Mouse (Mus musculus) liver, embryonic 14.5 days (tissue): ENCODE results near the gene Slc27a5. TPM values are rescaled to one million over a fixed set of nuclear protein-coding genes. Genes with fewer than 3 reads are reported as not detected.

Experiments used
- ATAC-seq: fragments of 200-750 bp; cut with Nextera tagmentation; 2 replicates; pipeline ENCODE4 v1.8.0; 2017; ENCODE audit warnings: moderate number of reproducible peaks, mild to moderate bottlenecking, moderate library complexity; ENCODE audit not compliant: insufficient read depth
- DNase-seq, 3 experiments: peaks; one replicate each; pipeline ENCODE4 v3.0.0-alpha.2; 2012 to 2013; ENCODE audit warnings: low read depth in 3 of 3, low spot score in 3 of 3
- H3K27ac ChIP-seq: fragments of 300-500 bp; sonication (generic); 2 replicates; pipeline ENCODE4 v1.5.1; 2014; ENCODE audit warnings: moderate library complexity, mild to moderate bottlenecking, control low read depth, inconsistent platforms
- H3K27me3 ChIP-seq: fragments of 300-500 bp; sonication (generic); 2 replicates; pipeline ENCODE4 v1.6.1; 2014; ENCODE audit warnings: mild to moderate bottlenecking, low read length, moderate library complexity; ENCODE audit not compliant: control insufficient read depth, insufficient read depth
- H3K36me3 ChIP-seq: fragments of 300-500 bp; sonication (generic); replicated peaks from 2 replicates; pipeline ENCODE4 v1.6.1; 2014; ENCODE audit warnings: low read depth; ENCODE audit not compliant: control insufficient read depth, insufficient read depth
- H3K4me1 ChIP-seq, 2 experiments: fragments of 200-500 bp in 1 of 2; fragments of 300-500 bp in 1 of 2; sonication (generic) in 1 of 2; replicated peaks; 2 replicates each; pipeline ENCODE4 v1.6.1; 2012 to 2014; ENCODE audit warnings: antibody characterized with exemption in 1 of 2, inconsistent platforms in 1 of 2, low read length in 1 of 2; ENCODE audit not compliant: control insufficient read depth in 2 of 2, insufficient read depth in 2 of 2
- H3K4me2 ChIP-seq: fragments of 300-500 bp; sonication (generic); 2 replicates; pipeline ENCODE4 v1.6.1; 2014; ENCODE audit warnings: low read depth, mild to moderate bottlenecking, control low read depth, moderate library complexity
- H3K4me3 ChIP-seq, 2 experiments: fragments of 200-500 bp in 1 of 2; fragments of 300-500 bp in 1 of 2; sonication (generic) in 1 of 2; 2 replicates each; pipeline ENCODE4 v1.5.1; 2012 to 2014; ENCODE audit warnings: low read depth in 2 of 2, low read length in 2 of 2, mild to moderate bottlenecking in 2 of 2, control low read depth in 1 of 2, inconsistent platforms in 1 of 2, moderate library complexity in 1 of 2; ENCODE audit not compliant: insufficient read depth in 1 of 2
- H3K9ac ChIP-seq: fragments of 300-500 bp; sonication (generic); replicated peaks from 2 replicates; pipeline ENCODE4 v1.6.1; 2014; ENCODE audit warnings: mild to moderate bottlenecking, control low read depth, moderate library complexity
- H3K9me3 ChIP-seq: fragments of 300-500 bp; sonication (generic); 2 replicates; pipeline ENCODE4 v1.6.1; 2016; ENCODE audit warnings: low read length, mixed read lengths; ENCODE audit not compliant: control insufficient read depth
- CTCF ChIP-seq: IDR thresholded peaks from 2 replicates; pipeline ENCODE4 v1.5.1; 2016; ENCODE audit warnings: antibody characterized with exemption, low read depth, control low read depth
- EP300 ChIP-seq: IDR thresholded peaks from 2 replicates; pipeline ENCODE4 v1.6.1; 2016; ENCODE audit warnings: antibody characterized with exemption, low read depth
- WGBS: fragments of 180-500 bp; shearing (Covaris S2); extraction: QIAGEN DNeasy Blood & Tissue Kit; methylation state at CpG from one replicate; pipeline ENCODE4 v1.1.7; 2014; ENCODE audit not compliant: insufficient replicate concordance; 5-methylcytosine and 5-hydroxymethylcytosine counted together
- polyA plus RNA-seq, 2 experiments: library from polyadenylated mRNA; depleted of rRNA in 1 of 2; stranded (reverse) in 1 of 2; unstranded in 1 of 2; fragments of >200 nt; fragmentation: Nextera tagmentation in 1 of 2; extraction: Ambion mirVana in 1 of 2; gene quantifications; 2 replicates each; pipeline versions ENCODE4 v1.2.1 to v1.2.3; 2012 to 2014

Slc27a5 gene
- polyA plus RNA-seq, 2 experiments = 4.9 to 10.1 TPM

- Histone ChIP-seq H3K9me3 (no peaks in the 10 kb centered on the region), H3K4me1 (peaks cover 27 to 39% of the 10 kb centered on the region in 2 experiments), H3K27me3 (no peaks in the 10 kb centered on the region), H3K4me3 (no peak overlapping the region), H3K9ac (peak overlapping the region; percentile 12; the same call in 1 of the 2 replicates), H3K27ac (peak overlapping the region; percentile 74), H3K36me3 (no peaks in the 10 kb centered on the region), H3K4me2 (peak overlapping the region; percentile 41)
- ATAC-seq = peak; percentile 85
- peak; percentile 60 to 67 (median 63) for DNase-seq
- TF ChIP-seq EP300 (peak; percentile 57), CTCF (no peak)
- WGBS = 37% methylated on average over 8 of the region's 8 CpGs
These were observed 10.4 kb downstream of the Slc27a5 start for GRCm38 (mm10) chr7:12987409-12988189.

- H3K4me1 ChIP-seq = peaks cover 27 to 39% of the 10 kb centered on the region in 2 experiments
- DNase-seq (no peak), ATAC-seq (no peak)
- TF ChIP-seq CTCF (no peak), EP300 (no peak)
- no peak overlapping the region for H3K9ac ChIP-seq
- no peak overlapping the region for H3K4me2 ChIP-seq
- 68% methylated on average over 8 of the region's 8 CpGs for WGBS
- no peak overlapping the region for H3K4me3 ChIP-seq
- H3K27me3 ChIP-seq = no peaks in the 10 kb centered on the region
- peak overlapping the region; percentile 74 for H3K27ac ChIP-seq
- no peaks in the 10 kb centered on the region for H3K9me3 ChIP-seq
- no peaks in the 10 kb centered on the region for H3K36me3 ChIP-seq
These were observed 11.1 kb downstream of the Slc27a5 start for GRCm38 (mm10) chr7:12986906-12987305.

GRCm38 (mm10) chr7:12985724-12986123, 12.3 kb downstream of the Slc27a5 start:
- ATAC-seq (peak; percentile 55), DNase-seq (peak in 2 of 3 experiments; percentile 52 to 53)
- no peak overlapping the region for H3K9ac ChIP-seq
- no peak overlapping the region for H3K4me3 ChIP-seq
- no peaks in the 10 kb centered on the region for H3K36me3 ChIP-seq
- H3K4me1 ChIP-seq = peaks cover 27 to 39% of the 10 kb centered on the region in 2 experiments
- H3K4me2 ChIP-seq = no peak overlapping the region
- TF ChIP-seq EP300 (peak; percentile 71), CTCF (no peak)
- peak overlapping the region; percentile 34 for H3K27ac ChIP-seq
- no peaks in the 10 kb centered on the region for H3K9me3 ChIP-seq
- H3K27me3 ChIP-seq = no peaks in the 10 kb centered on the region
- WGBS = 22% methylated on average over 1 of the region's 1 CpGs

- H3K4me2 ChIP-seq = no peak overlapping the region
- peaks cover 20 to 25% of the 10 kb centered on the region in 2 experiments for H3K4me1 ChIP-seq
- TF ChIP-seq EP300 (no peak), CTCF (no peak)
- ATAC-seq = no peak
- H3K9me3 ChIP-seq = no peaks in the 10 kb centered on the region
- no peak for DNase-seq
- 75% methylated on average over 7 of the region's 7 CpGs for WGBS
- H3K36me3 ChIP-seq = no peaks in the 10 kb centered on the region
- H3K27me3 ChIP-seq = no peaks in the 10 kb centered on the region
- H3K27ac ChIP-seq = no peak overlapping the region
- no peak overlapping the region for H3K4me3 ChIP-seq
- H3K9ac ChIP-seq = no peak overlapping the region
These were observed 17.7 kb downstream of the Slc27a5 start for GRCm38 (mm10) chr7:12980291-12980690.

- no peak for ATAC-seq
- no peak for DNase-seq
- Histone ChIP-seq H3K36me3 (no peaks in the 10 kb centered on the region), H3K27me3 (no peaks in the 10 kb centered on the region), H3K4me3 (no peak overlapping the region), H3K27ac (no peak overlapping the region), H3K4me1 (peaks cover 16 to 22% of the 10 kb centered on the region in 2 experiments), H3K9me3 (no peaks in the 10 kb centered on the region), H3K9ac (no peak overlapping the region), H3K4me2 (no peak overlapping the region)
- 59% methylated on average over 6 of the region's 6 CpGs for WGBS
- no peak for TF ChIP-seq EP300
- TF ChIP-seq CTCF = no peak
These were observed 18.2 kb downstream of the Slc27a5 start for GRCm38 (mm10) chr7:12979776-12980175.
